Mouse (Mus musculus): ENCODE measurements around the gene Bcl2l13. TPM values are rescaled to one million over a fixed set of nuclear protein-coding genes. Genes with fewer than 3 reads are reported as not detected.
"Not testable (repeated sequence)": the region's sequence is repeated elsewhere in the genome, so short reads cannot be mapped to it uniquely, and the experiment has no call there.

Gene Bcl2l13
- total and polyA plus RNA-seq, 3 experiments: 43.7 to 49.9 TPM; not detected in 1

GRCm38 (mm10) chr6:120841754-120842153, 5.7 kb downstream of the Bcl2l13 start (continued):
- TF ChIP-seq RCOR1 (IDR thresholded peaks at IDR 0.05; ENCODE audit: low read depth, low read length): 0 out of 2 replicates have a peak, but pooled peaks have one; percentile 36
- no peak for TF ChIP-seq ELF1 (IDR thresholded peaks at IDR 0.05; ENCODE audit: low read depth, low read length)
- peak; percentile 67 for TF ChIP-seq ETS1 (IDR thresholded peaks at IDR 0.05; ENCODE audit: low read depth, low read length)
- no peak for TF ChIP-seq ZKSCAN1 (IDR thresholded peaks at IDR 0.05; ENCODE audit: low read depth, low read length)
- TF ChIP-seq NRF1 (IDR thresholded peaks at IDR 0.05; ENCODE audit: insufficient read depth, low read depth, low read length, poor library complexity, severe bottlenecking): no peak
- no peak for TF ChIP-seq ZMIZ1 (IDR thresholded peaks at IDR 0.05; ENCODE audit: low read depth, low read length)
- TF ChIP-seq JUND (IDR thresholded peaks at IDR 0.05; ENCODE audit: low read depth, low read length): no peak
- TF ChIP-seq KAT2A (conservative IDR thresholded peaks at IDR 0.05; ENCODE audit: low read depth, low read length): no peak; the same call in 1 of the 2 replicates
- no peak for TF ChIP-seq NELFE (IDR thresholded peaks at IDR 0.05; ENCODE audit: low read depth, low read length)
- no peak for TF ChIP-seq POLR2AphosphoS2 (IDR thresholded peaks at IDR 0.05; ENCODE audit: low read length)
- TF ChIP-seq MAZ (IDR thresholded peaks at IDR 0.05; ENCODE audit: low read depth, low read length): no peak
- peak; percentile 75 for TF ChIP-seq SIN3A (IDR thresholded peaks at IDR 0.05; ENCODE audit: low read length)

DNA sequence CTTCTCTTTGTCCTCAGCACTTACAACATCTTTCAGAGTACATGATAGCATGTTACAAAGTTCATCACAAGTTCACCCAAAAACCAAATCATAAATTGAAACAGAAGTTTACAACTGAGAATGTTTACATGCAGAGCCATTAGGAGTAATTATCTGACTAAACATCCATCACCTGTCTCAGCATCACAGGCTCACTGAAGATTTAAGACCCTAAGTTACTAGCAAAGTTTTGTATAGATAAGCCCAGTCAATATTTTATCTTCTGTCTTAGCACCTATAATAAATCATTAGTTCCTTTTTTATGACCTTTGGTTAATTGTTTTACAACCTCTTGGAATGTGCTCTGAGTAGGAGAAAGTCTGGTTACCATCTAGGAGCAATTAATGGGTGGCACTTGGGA, 14.7 kb downstream of the Bcl2l13 start:
- H3K9ac ChIP-seq (ENCODE audit: control insufficient read depth, low read depth, low read length, poor library complexity, severe bottlenecking); H3K27ac ChIP-seq (ENCODE audit: control insufficient read depth, low read depth, low read length); H3K27me3 ChIP-seq (ENCODE audit: control insufficient read depth in 1 of 2, insufficient read depth in 2 of 2, low read length in 2 of 2); H3K4me3 ChIP-seq (ENCODE audit: control insufficient read depth in 1 of 2, insufficient read depth in 1 of 2, low read depth in 2 of 2, low read length in 2 of 2); DNase-seq (ENCODE audit: low read depth, low spot score); H3K9me3 ChIP-seq (replicated peaks; ENCODE audit: insufficient read depth, low read length): not testable (repeated sequence)
- Histone ChIP-seq H3K79me2 (ENCODE audit: control insufficient read depth, insufficient read depth, low read length, poor library complexity) (peaks cover 13% of the 10 kb centered on the region), H3K4me1 (ENCODE audit: control insufficient read depth in 1 of 2, insufficient read depth in 2 of 2, low read length in 2 of 2) (peaks cover 9 to 11% of the 10 kb centered on the region in 2 experiments), H3K36me3 (ENCODE audit: control insufficient read depth in 1 of 2, insufficient read depth in 2 of 2, low read length in 2 of 2) (peaks cover 20 to 23% of the 10 kb centered on the region in 2 experiments)

DNA sequence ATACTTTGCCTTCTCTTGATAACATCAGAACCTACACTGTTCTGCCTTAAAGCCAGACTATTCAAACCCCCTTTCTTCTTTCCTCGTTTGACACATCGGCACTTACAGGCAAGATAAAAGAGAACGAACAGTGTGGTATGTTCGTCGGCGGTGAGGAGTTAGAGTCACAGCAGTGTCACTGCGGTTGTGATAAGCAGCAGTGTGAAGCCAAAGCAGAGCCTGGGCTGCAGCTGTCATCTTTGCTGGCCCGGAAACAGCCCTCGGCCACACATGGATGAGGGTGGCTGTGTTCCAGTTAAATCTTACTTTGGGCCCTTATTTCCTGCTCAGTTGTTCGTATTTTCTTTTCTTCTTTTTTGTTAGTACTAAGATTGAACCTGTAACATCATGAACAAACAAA, 18.4 kb downstream of the Bcl2l13 start:
- Histone ChIP-seq H3K36me3 (ENCODE audit: control insufficient read depth in 1 of 2, insufficient read depth in 2 of 2, low read length in 2 of 2) (peaks cover 24 to 35% of the 10 kb centered on the region in 2 experiments), H3K79me2 (ENCODE audit: control insufficient read depth, insufficient read depth, low read length, poor library complexity) (peaks cover 24% of the 10 kb centered on the region), H3K4me3 (ENCODE audit: control insufficient read depth in 1 of 2, insufficient read depth in 1 of 2, low read depth in 2 of 2, low read length in 2 of 2) (no peak overlapping the region), H3K9ac (ENCODE audit: control insufficient read depth, low read depth, low read length, poor library complexity, severe bottlenecking) (no peak overlapping the region), H3K9me3 (replicated peaks; ENCODE audit: insufficient read depth, low read length) (no peaks in the 10 kb centered on the region), H3K27me3 (ENCODE audit: control insufficient read depth in 1 of 2, insufficient read depth in 2 of 2, low read length in 2 of 2) (no peaks in the 10 kb centered on the region), H3K27ac (ENCODE audit: control insufficient read depth, low read depth, low read length) (peak overlapping the region; percentile 51), H3K4me1 (ENCODE audit: control insufficient read depth in 1 of 2, insufficient read depth in 2 of 2, low read length in 2 of 2) (peaks cover 11 to 13% of the 10 kb centered on the region in 2 experiments)
- DNase-seq (ENCODE audit: low read depth, low spot score): peak; percentile 93
- TF ChIP-seq USF1 (IDR thresholded peaks at IDR 0.05; ENCODE audit: low read depth, low read length): no peak
- TF ChIP-seq BHLHE40 (IDR thresholded peaks at IDR 0.05; ENCODE audit: borderline replicate concordance, low read depth, low read length): 0 out of 2 replicates have a peak, but pooled peaks have one; percentile 25
- no peak for TF ChIP-seq ZNF384 (IDR thresholded peaks at IDR 0.05; ENCODE audit: low read depth, low read length)
- TF ChIP-seq HCFC1 (IDR thresholded peaks at IDR 0.05; ENCODE audit: low read depth, low read length): no peak
- TF ChIP-seq RCOR1 (IDR thresholded peaks at IDR 0.05; ENCODE audit: low read depth, low read length): peak; percentile 90
- no peak for TF ChIP-seq MEF2A (IDR thresholded peaks at IDR 0.05; ENCODE audit: extremely low read depth, insufficient replicate concordance, low read depth, low read length, poor library complexity, severe bottlenecking)
- no peak for TF ChIP-seq POLR2AphosphoS5 (IDR thresholded peaks at IDR 0.05; ENCODE audit: borderline replicate concordance, low read depth, low read length)
- no peak for TF ChIP-seq JUND (IDR thresholded peaks at IDR 0.05; ENCODE audit: low read depth, low read length)
- TF ChIP-seq MAZ (IDR thresholded peaks at IDR 0.05; ENCODE audit: low read depth, low read length): no peak
- TF ChIP-seq RAD21 (IDR thresholded peaks at IDR 0.05; ENCODE audit: low read depth, low read length): no peak
- TF ChIP-seq GATA1 (IDR thresholded peaks at IDR 0.05; ENCODE audit: low read depth, low read length): peak; percentile 89
- TF ChIP-seq MXI1 (IDR thresholded peaks at IDR 0.05; ENCODE audit: low read depth, low read length): peak; percentile 97
- no peak for TF ChIP-seq USF2 (IDR thresholded peaks at IDR 0.05; ENCODE audit: borderline replicate concordance in 1 of 2, insufficient read depth in 1 of 2, low read depth in 1 of 2, low read length in 2 of 2)
- TF ChIP-seq SIN3A (IDR thresholded peaks at IDR 0.05; ENCODE audit: low read length): peak; percentile 93
- peak; percentile 71; the same call in 1 of the 2 replicates for TF ChIP-seq MYC (IDR thresholded peaks at IDR 0.05; ENCODE audit: low read depth, low read length)
- TF ChIP-seq TAL1 (IDR thresholded peaks at IDR 0.05; ENCODE audit: low read length): peak; percentile 85
- TF ChIP-seq POLR2AphosphoS2 (IDR thresholded peaks at IDR 0.05; ENCODE audit: low read length): no peak
- TF ChIP-seq ELF1 (IDR thresholded peaks at IDR 0.05; ENCODE audit: low read depth, low read length): 0 out of 2 replicates have a peak, but pooled peaks have one; percentile 9
- peak; percentile 98 for TF ChIP-seq ETS1 (IDR thresholded peaks at IDR 0.05; ENCODE audit: low read depth, low read length)
- TF ChIP-seq MAFK (IDR thresholded peaks at IDR 0.05; ENCODE audit: borderline replicate concordance, low read depth, low read length): peak; percentile 65; the same call in 1 of the 2 replicates
- no peak for TF ChIP-seq CHD2 (IDR thresholded peaks at IDR 0.05; ENCODE audit: low read length)
- no peak; a peak in 1 of 4 replicates for TF ChIP-seq POLR2A (IDR thresholded peaks at IDR 0.05; ENCODE audit: control insufficient read depth in 1 of 2, insufficient read depth in 1 of 2, low read depth in 1 of 2, low read length in 2 of 2, poor library complexity in 1 of 2)
- no peak for TF ChIP-seq SMC3 (IDR thresholded peaks at IDR 0.05; ENCODE audit: low read depth, low read length)

All from MEL (cell line).